Mouse (Mus musculus): Measurements from ENCODE around the gene Slc44a1. TPM values are rescaled to one million over a fixed set of nuclear protein-coding genes. Genes with fewer than 3 reads are reported as not detected.

Slc44a1 gene
- polyA plus RNA-seq, 1 experiment from 2014 or later: 17.6 TPM

- Histone ChIP-seq H3K4me3 (no peak overlapping the region), H3K9me3 (no peaks in the 10 kb centered on the region), H3K4me2 (replicated peaks) (no peak overlapping the region), H3K36me3 (no peaks in the 10 kb centered on the region), H3K9ac (no peak overlapping the region), H3K4me1 (no peaks in the 10 kb centered on the region), H3K27me3 (replicated peaks) (no peaks in the 10 kb centered on the region), H3K27ac (no peak overlapping the region)
- 87% methylated on average over 9 of the region's 9 CpGs for whole genome bisulfite sequencing
- ATAC-seq (ENCODE audit: low FRiP score, low read depth): no peak
These were observed 28.0 kb upstream of the Slc44a1 start for GRCm38 (mm10) chr4:53411958-53412870.

GRCm38 (mm10) chr4:53412991-53413390, 27.2 kb upstream of the Slc44a1 start:
- 87% methylated on average over 6 of the region's 6 CpGs for WGBS

GRCm38 (mm10) chr4:53414031-53414797, 26.0 kb upstream of the Slc44a1 start:
- Histone ChIP-seq H3K4me2 (replicated peaks) (no peak overlapping the region), H3K9me3 (no peaks in the 10 kb centered on the region), H3K27me3 (replicated peaks) (no peaks in the 10 kb centered on the region), H3K4me3 (no peak overlapping the region), H3K27ac (no peak overlapping the region), H3K36me3 (no peaks in the 10 kb centered on the region), H3K4me1 (no peaks in the 10 kb centered on the region), H3K9ac (no peak overlapping the region)
- no peak for ATAC-seq (ENCODE audit: low FRiP score, low read depth)
- WGBS: 78% methylated on average over 9 of the region's 9 CpGs

More at GRCm38 (mm10) chr4:53412991-53413390, 27.2 kb upstream of the Slc44a1 start:
- Histone ChIP-seq H3K4me1 (no peaks in the 10 kb centered on the region), H3K9ac (no peak overlapping the region), H3K9me3 (no peaks in the 10 kb centered on the region), H3K27ac (no peak overlapping the region), H3K4me2 (replicated peaks) (no peak overlapping the region), H3K36me3 (no peaks in the 10 kb centered on the region), H3K27me3 (replicated peaks) (no peaks in the 10 kb centered on the region), H3K4me3 (no peak overlapping the region)
- ATAC-seq (ENCODE audit: low FRiP score, low read depth): no peak

- Histone ChIP-seq H3K9ac (no peak overlapping the region), H3K27me3 (replicated peaks) (no peaks in the 10 kb centered on the region), H3K27ac (no peak overlapping the region), H3K4me2 (replicated peaks) (no peak overlapping the region), H3K36me3 (no peaks in the 10 kb centered on the region), H3K4me3 (no peak overlapping the region), H3K9me3 (no peaks in the 10 kb centered on the region), H3K4me1 (no peaks in the 10 kb centered on the region)
- whole genome bisulfite sequencing: 91% methylated on average over 9 of the region's 10 CpGs
- no peak for ATAC-seq (ENCODE audit: low FRiP score, low read depth)
These were observed 24.2 kb upstream of the Slc44a1 start for GRCm38 (mm10) chr4:53415873-53416637.

- 73% methylated on average over 7 of the region's 7 CpGs for WGBS
- Histone ChIP-seq H3K9ac (no peak overlapping the region), H3K4me3 (no peak overlapping the region), H3K27ac (no peak overlapping the region), H3K27me3 (replicated peaks) (no peaks in the 10 kb centered on the region), H3K4me2 (replicated peaks) (no peak overlapping the region), H3K4me1 (no peaks in the 10 kb centered on the region), H3K36me3 (no peaks in the 10 kb centered on the region), H3K9me3 (no peaks in the 10 kb centered on the region)
- ATAC-seq (ENCODE audit: low FRiP score, low read depth): no peak
These were observed 23.3 kb upstream of the Slc44a1 start for GRCm38 (mm10) chr4:53416928-53417327.

GRCm38 (mm10) chr4:53422799-53423198, 17.4 kb upstream of the Slc44a1 start:
- Histone ChIP-seq H3K27ac (no peak overlapping the region), H3K9me3 (no peaks in the 10 kb centered on the region), H3K27me3 (replicated peaks) (no peaks in the 10 kb centered on the region), H3K36me3 (no peaks in the 10 kb centered on the region), H3K4me3 (no peak overlapping the region), H3K9ac (no peak overlapping the region), H3K4me2 (replicated peaks) (no peak overlapping the region), H3K4me1 (no peaks in the 10 kb centered on the region)
- no peak for ATAC-seq (ENCODE audit: low FRiP score, low read depth)
- WGBS: 79% methylated on average over 2 of the region's 2 CpGs

- Histone ChIP-seq H3K27ac (no peak overlapping the region), H3K27me3 (replicated peaks) (no peaks in the 10 kb centered on the region), H3K36me3 (no peaks in the 10 kb centered on the region), H3K4me3 (no peak overlapping the region), H3K9ac (no peak overlapping the region), H3K4me2 (replicated peaks) (no peak overlapping the region), H3K9me3 (no peaks in the 10 kb centered on the region), H3K4me1 (no peaks in the 10 kb centered on the region)
- WGBS: 83% methylated on average over 4 of the region's 4 CpGs
- ATAC-seq (ENCODE audit: low FRiP score, low read depth): no peak
These were observed 13.1 kb upstream of the Slc44a1 start for GRCm38 (mm10) chr4:53427120-53427519.

- Histone ChIP-seq H3K27ac (no peak overlapping the region), H3K4me1 (no peaks in the 10 kb centered on the region), H3K4me3 (no peak overlapping the region), H3K36me3 (no peaks in the 10 kb centered on the region), H3K9me3 (no peaks in the 10 kb centered on the region), H3K4me2 (replicated peaks) (no peak overlapping the region), H3K9ac (no peak overlapping the region), H3K27me3 (replicated peaks) (no peaks in the 10 kb centered on the region)
- ATAC-seq (ENCODE audit: low FRiP score, low read depth): no peak
- WGBS: 38% methylated on average over 6 of the region's 6 CpGs
These were observed 9.7 kb upstream of the Slc44a1 start for GRCm38 (mm10) chr4:53430522-53430921.

GRCm38 (mm10) chr4:53431585-53432234, 8.5 kb upstream of the Slc44a1 start:
- H3K9ac ChIP-seq: no peak overlapping the region
- no peaks in the 10 kb centered on the region for H3K27me3 ChIP-seq (replicated peaks)
- no peak for ATAC-seq (ENCODE audit: low FRiP score, low read depth)
- no peaks in the 10 kb centered on the region for H3K36me3 ChIP-seq
- no peak overlapping the region for H3K4me3 ChIP-seq
- no peaks in the 10 kb centered on the region for H3K4me1 ChIP-seq
- H3K4me2 ChIP-seq (replicated peaks): no peak overlapping the region
- H3K27ac ChIP-seq: no peak overlapping the region
- 93% methylated on average over 10 of the region's 10 CpGs for WGBS
- no peaks in the 10 kb centered on the region for H3K9me3 ChIP-seq

GRCm38 (mm10) chr4:53437110-53437755, 3.0 kb upstream of the Slc44a1 start:
- H3K27ac ChIP-seq: no peak overlapping the region
- 54% methylated on average over 10 of the region's 10 CpGs for WGBS
- ATAC-seq (ENCODE audit: low FRiP score, low read depth): no peak
- H3K4me2 ChIP-seq (replicated peaks): no peak overlapping the region
- H3K4me1 ChIP-seq: peaks cover 25% of the 10 kb centered on the region
- no peaks in the 10 kb centered on the region for H3K36me3 ChIP-seq
- H3K27me3 ChIP-seq (replicated peaks): 0 out of 2 replicates have a peak, but pooled peaks cover 3% of the 10 kb centered on the region
- no peak overlapping the region for H3K4me3 ChIP-seq
- H3K9ac ChIP-seq: no peak overlapping the region
- no peaks in the 10 kb centered on the region for H3K9me3 ChIP-seq

GRCm38 (mm10) chr4:53438386-53438785, 1.8 kb upstream of the Slc44a1 start:
- no peak for ATAC-seq (ENCODE audit: low FRiP score, low read depth)
- WGBS: 75% methylated on average over 2 of the region's 2 CpGs
- Histone ChIP-seq H3K27me3 (replicated peaks) (0 out of 2 replicates have a peak, but pooled peaks cover 3% of the 10 kb centered on the region), H3K36me3 (no peaks in the 10 kb centered on the region), H3K27ac (no peak overlapping the region), H3K9ac (no peak overlapping the region), H3K4me3 (no peak overlapping the region), H3K9me3 (no peaks in the 10 kb centered on the region), H3K4me1 (peaks cover 25% of the 10 kb centered on the region), H3K4me2 (replicated peaks) (no peak overlapping the region)
